Mouse (Mus musculus) cortical plate, adult 2 months (tissue): ENCODE data around the gene Retnla. TPM values are rescaled to one million over a fixed set of nuclear protein-coding genes. Genes with fewer than 3 reads are reported as not detected.

Experiments
- H3K27ac ChIP-seq: fragments of 200-500 bp; 2 replicates; pipeline ENCODE4 v1.5.1; 2012; ENCODE audit warnings: low read length, control low read depth, inconsistent platforms; ENCODE audit not compliant: insufficient read depth
- H3K4me1 ChIP-seq: fragments of 200-500 bp; 2 replicates; pipeline ENCODE4 v1.6.1; 2011; ENCODE audit warnings: low read length; ENCODE audit not compliant: control insufficient read depth, insufficient read depth
- H3K4me3 ChIP-seq: fragments of 200-500 bp; 2 replicates; pipeline ENCODE4 v1.5.1; 2011; ENCODE audit warnings: mild to moderate bottlenecking, low read length, control low read depth; ENCODE audit not compliant: insufficient read depth
- CTCF ChIP-seq: fragments of 200-500 bp; IDR thresholded peaks from 2 replicates; pipeline ENCODE4 v1.5.1; 2011; ENCODE audit warnings: mild to moderate bottlenecking, control low read depth, low read length; ENCODE audit not compliant: insufficient read depth; ENCODE audit errors: extremely low read depth
- POLR2A ChIP-seq: fragments of 200-500 bp; IDR thresholded peaks from 2 replicates; pipeline ENCODE4 v1.6.1; 2011; ENCODE audit warnings: mild to moderate bottlenecking, low read length, control low read depth; ENCODE audit not compliant: insufficient read depth; ENCODE audit errors: extremely low read depth
- polyA plus RNA-seq: library from polyadenylated mRNA; depleted of rRNA; stranded (reverse); fragments of >200 nt; gene quantifications from 2 replicates; pipeline ENCODE4 v1.2.3, GENCODE M21; 2012; rRNA removed

Gene Retnla
- polyA plus RNA-seq, 1 experiment: 0.56 TPM

- no peak within 1 kb of the TSS for H3K4me3 ChIP-seq
- H3K27ac ChIP-seq: no peak within 1 kb of the TSS
- H3K4me1 ChIP-seq: no peaks in the 10 kb centered on the region
- TF ChIP-seq POLR2A: no peak
- TF ChIP-seq CTCF: no peak
Observed at GRCm38 (mm10) chr16:48872321-48872720, 30.0 kb downstream of the Retnla start, which contains the start of gene Retnlg. Gene Retnlg, plus strand, starts transcription at chr16:48872621.

GRCm38 (mm10) chr16:48890733-48891132 is 48.4 kb downstream of the Retnla start:
- Histone ChIP-seq H3K27ac (no peak overlapping the region), H3K4me3 (no peak overlapping the region)
- no peak for TF ChIP-seq POLR2A
- TF ChIP-seq CTCF: no peak

More at GRCm38 (mm10) chr16:48890733-48891132, 48.4 kb downstream of the Retnla start:
- no peaks in the 10 kb centered on the region for H3K4me1 ChIP-seq

Other genes starting within 250 kb of the Retnla start
- gene Trat1, start 70.5 kb upstream of the Retnla start, polyA plus RNA-seq: 0.58 and 1.4 TPM in 2 replicates
- gene Retnlb, start 25.7 kb upstream of the Retnla start, polyA plus RNA-seq: not detected in 2 replicates
- 0.29 and 1.6 TPM in 2 replicates for gene Retnlg, start 30.1 kb downstream of the Retnla start, polyA plus RNA-seq
- 54.2 and 62.9 TPM in 2 replicates for gene Dzip3, start 151.6 kb downstream of the Retnla start, polyA plus RNA-seq
- gene Cip2a, start 151.6 kb downstream of the Retnla start, polyA plus RNA-seq: 1.9 and 2.1 TPM in 2 replicates
- gene Myh15, start 214.9 kb downstream of the Retnla start, polyA plus RNA-seq: 0.44 and 0.45 TPM in 2 replicates